Mouse (Mus musculus) splenic B cell, adult 2 months (primary cell): ENCODE measurements around the gene Gm8232.
"Not testable (repeated sequence)": the region's sequence is repeated elsewhere in the genome, so short reads cannot be mapped to it uniquely, and the experiment has no call there.

Source experiments
- DNase-seq: peaks from one replicate; pipeline ENCODE4 v3.0.0-alpha.2; 2011; ENCODE audit warnings: low read depth, low spot score
- H3K27me3 ChIP-seq: 2 replicates; pipeline ENCODE4 v1.6.1; 2012; ENCODE audit warnings: mild to moderate bottlenecking, low read length, moderate library complexity, mixed read lengths; ENCODE audit not compliant: control insufficient read depth, poor library complexity, insufficient read depth, severe bottlenecking
- H3K36me3 ChIP-seq: 2 replicates; pipeline ENCODE4 v1.6.1; 2012; ENCODE audit warnings: mild to moderate bottlenecking, low read length, moderate library complexity, mixed read lengths; ENCODE audit not compliant: control insufficient read depth, poor library complexity, insufficient read depth, severe bottlenecking

The Gm8232 gene

GRCm38 (mm10) chr14:44433335-44433734, at the start of gene Gm8232:
TSS of gene Gm8232 (plus strand) at chr14:44433635.
- H3K36me3 ChIP-seq, DNase-seq, H3K27me3 ChIP-seq: not testable (repeated sequence)

DNA sequence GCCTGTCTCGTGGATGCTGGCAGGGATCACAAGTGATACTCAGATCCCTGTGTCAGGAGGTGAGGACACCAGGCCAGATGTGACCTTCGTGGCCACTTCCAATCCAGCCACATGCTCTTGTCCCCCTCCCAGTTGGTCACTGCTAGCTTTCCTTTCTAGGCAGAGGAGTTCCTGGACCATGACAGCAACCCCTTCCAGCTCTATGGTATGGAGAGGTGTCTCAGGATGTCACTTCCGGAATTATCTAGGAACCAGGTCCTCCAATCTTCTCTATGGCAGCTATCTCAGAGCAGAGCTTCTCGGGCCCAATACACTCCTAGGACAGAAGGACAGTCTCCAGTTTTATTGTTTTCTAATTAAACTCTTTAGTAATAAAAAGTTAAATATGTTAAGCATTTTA, 49.2 kb upstream of the Gm8232 start:
- DNase-seq, H3K36me3 ChIP-seq: not testable (repeated sequence)

GRCm38 (mm10) chr14:44410588-44410987, 22.8 kb upstream of the Gm8232 start, which contains the start of gene Gm3371:
TSS of gene Gm3371 (minus strand) at chr14:44410688.
- not testable (repeated sequence) for H3K27me3 ChIP-seq, DNase-seq

More for the DNA sequence above, 49.2 kb upstream of the Gm8232 start:
- H3K27me3 ChIP-seq = not testable (repeated sequence)

More at GRCm38 (mm10) chr14:44410588-44410987, 22.8 kb upstream of the Gm8232 start, which contains the start of gene Gm3371:
- H3K36me3 ChIP-seq = not testable (repeated sequence)
